Mouse (Mus musculus): ENCODE results near the gene Fdxr. TPM values are rescaled to one million over a fixed set of nuclear protein-coding genes. Genes with fewer than 3 reads are reported as not detected.

Gene Fdxr
- total RNA-seq, 1 experiment from 2014 or later = 13.0 TPM

- ATAC-seq (ENCODE audit: extremely low read depth, insufficient number of reproducible peaks, low FRiP score, poor library complexity, severe bottlenecking) = no peak
Observed at GRCm38 (mm10) chr11:115291503-115291902, 14.7 kb upstream of the Fdxr start.

GRCm38 (mm10) chr11:115290919-115291318 lies 14.1 kb upstream of the Fdxr start:
- ATAC-seq (ENCODE audit: extremely low read depth, insufficient number of reproducible peaks, low FRiP score, poor library complexity, severe bottlenecking) = no peak

- no peak for ATAC-seq (ENCODE audit: extremely low read depth, insufficient number of reproducible peaks, low FRiP score, poor library complexity, severe bottlenecking)
Observed at GRCm38 (mm10) chr11:115290314-115290713, 13.5 kb upstream of the Fdxr start.

DNA sequence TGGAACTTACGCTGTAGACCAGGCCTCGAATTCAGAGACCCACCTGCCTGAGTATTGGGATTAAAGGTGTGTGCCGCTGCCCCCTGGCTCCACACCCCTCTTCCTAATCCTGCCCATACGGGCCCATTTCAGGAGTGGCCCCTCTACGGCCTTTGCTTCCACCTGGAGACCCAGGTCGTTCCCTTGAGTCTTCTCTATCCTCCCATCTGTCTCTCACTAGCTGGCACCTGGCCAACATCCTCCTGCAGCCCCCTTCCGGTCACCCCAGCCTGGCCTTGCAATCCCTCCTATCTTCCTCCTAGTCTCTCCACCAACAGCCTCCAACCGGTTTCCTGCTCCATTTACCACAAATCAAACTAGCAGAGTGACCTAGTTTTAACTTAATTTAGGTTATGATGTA lies 13.0 kb upstream of the Fdxr start:
- no peak for ATAC-seq (ENCODE audit: extremely low read depth, insufficient number of reproducible peaks, low FRiP score, poor library complexity, severe bottlenecking)

GRCm38 (mm10) chr11:115288305-115288704 lies 11.5 kb upstream of the Fdxr start:
- no peak for ATAC-seq (ENCODE audit: extremely low read depth, insufficient number of reproducible peaks, low FRiP score, poor library complexity, severe bottlenecking)

GRCm38 (mm10) chr11:115287386-115287785 lies 10.5 kb upstream of the Fdxr start:
- no peak for ATAC-seq (ENCODE audit: extremely low read depth, insufficient number of reproducible peaks, low FRiP score, poor library complexity, severe bottlenecking)

DNA sequence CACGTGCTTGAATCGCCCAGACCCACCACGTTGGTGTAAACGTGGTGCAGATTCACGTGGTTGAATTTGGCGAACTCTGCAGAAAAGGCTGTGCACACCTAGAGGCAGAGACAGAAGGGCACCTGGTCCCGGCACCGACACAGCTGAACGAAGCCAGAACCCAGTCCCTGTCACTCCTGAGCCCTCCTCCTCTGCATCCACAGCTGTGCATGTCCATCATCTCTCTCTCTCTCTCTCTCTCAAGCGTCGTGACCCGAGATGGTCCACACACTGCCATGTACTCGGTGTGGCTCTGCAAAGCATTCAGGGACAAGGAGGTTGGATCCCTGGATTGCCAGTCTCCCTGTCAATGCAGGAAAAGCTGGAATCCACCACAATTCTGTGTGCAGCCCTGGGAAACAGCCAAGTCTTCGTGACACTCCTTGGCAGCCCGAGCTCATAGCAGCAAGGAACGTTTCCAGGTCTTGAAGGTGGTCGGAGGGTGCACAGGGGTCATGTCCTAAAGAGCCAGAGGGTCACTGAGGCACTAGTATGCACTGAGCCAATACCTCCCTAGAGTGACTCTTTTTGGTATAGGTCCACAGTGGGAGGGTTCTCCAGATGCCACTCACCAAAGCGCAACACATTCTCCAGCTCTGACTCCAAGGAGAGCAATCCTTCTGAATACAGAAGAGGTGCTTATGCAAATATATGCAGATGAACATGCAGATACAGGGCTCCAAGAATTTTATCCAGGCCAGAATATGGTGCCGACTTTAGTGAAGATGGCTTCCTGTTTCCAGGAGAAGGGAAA lies 9.5 kb upstream of the Fdxr start:
- ATAC-seq (ENCODE audit: extremely low read depth, insufficient number of reproducible peaks, low FRiP score, poor library complexity, severe bottlenecking) = no peak

DNA sequence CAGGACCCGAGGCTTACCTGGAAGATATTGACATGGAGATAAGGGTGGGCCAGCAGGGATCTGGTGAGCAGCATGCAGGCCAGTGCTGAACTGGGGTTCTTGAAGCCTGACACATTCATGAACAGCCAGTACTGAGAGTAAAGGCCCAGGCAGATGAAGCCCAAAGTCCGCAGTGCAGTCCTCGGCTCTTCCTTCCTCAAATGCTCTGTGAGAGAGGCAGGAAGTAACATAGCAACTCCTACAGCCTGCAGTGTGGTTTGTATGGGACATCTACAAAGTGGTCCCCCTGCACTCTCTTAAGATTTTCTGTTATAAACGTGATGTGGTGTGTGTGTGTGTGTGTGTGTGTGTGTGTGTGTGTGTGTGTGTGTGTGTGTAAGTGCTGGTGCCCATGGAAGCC lies 8.4 kb upstream of the Fdxr start:
- no peak for ATAC-seq (ENCODE audit: extremely low read depth, insufficient number of reproducible peaks, low FRiP score, poor library complexity, severe bottlenecking)

- no peak for ATAC-seq (ENCODE audit: extremely low read depth, insufficient number of reproducible peaks, low FRiP score, poor library complexity, severe bottlenecking)
Observed at GRCm38 (mm10) chr11:115283891-115284620, 7.2 kb upstream of the Fdxr start.

DNA sequence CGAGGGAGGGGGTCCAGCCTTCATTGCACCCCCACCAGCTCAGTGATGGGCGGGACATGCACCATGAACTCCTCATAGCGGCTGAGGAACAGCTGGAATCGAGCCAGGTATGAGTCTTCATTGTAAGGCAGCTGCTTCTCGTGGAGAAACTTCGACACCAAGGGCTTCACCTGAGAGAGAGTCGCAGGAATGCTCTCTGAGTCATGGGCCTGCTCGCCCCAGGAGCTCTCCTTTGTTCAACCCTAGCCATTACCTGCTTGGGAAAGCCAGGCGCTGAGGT lies 6.6 kb upstream of the Fdxr start:
- ATAC-seq (ENCODE audit: extremely low read depth, insufficient number of reproducible peaks, low FRiP score, poor library complexity, severe bottlenecking) = no peak

GRCm38 (mm10) chr11:115282723-115283485 lies 6.1 kb upstream of the Fdxr start:
- ATAC-seq (ENCODE audit: extremely low read depth, insufficient number of reproducible peaks, low FRiP score, poor library complexity, severe bottlenecking) = no peak

DNA sequence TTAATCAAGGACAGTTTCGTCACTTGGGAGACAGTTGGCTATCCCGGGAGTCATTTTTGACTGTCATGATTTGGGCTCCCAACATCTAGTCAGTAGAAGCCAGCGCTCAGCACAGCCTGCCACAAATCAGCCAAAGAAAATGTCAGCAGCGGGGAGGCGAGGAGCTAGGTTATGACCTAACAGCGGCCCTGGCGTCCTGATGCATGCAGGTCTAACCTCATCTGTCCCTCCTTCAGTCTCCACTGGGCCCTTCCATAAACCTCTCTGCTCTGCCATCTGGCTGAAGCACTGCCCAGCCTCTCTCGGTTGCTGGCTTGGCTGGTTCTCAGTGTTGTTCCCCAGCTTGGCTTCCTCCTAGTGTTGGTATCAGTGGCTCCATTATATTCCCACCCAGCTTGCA lies 5.4 kb upstream of the Fdxr start:
- no peak for ATAC-seq (ENCODE audit: extremely low read depth, insufficient number of reproducible peaks, low FRiP score, poor library complexity, severe bottlenecking)

DNA sequence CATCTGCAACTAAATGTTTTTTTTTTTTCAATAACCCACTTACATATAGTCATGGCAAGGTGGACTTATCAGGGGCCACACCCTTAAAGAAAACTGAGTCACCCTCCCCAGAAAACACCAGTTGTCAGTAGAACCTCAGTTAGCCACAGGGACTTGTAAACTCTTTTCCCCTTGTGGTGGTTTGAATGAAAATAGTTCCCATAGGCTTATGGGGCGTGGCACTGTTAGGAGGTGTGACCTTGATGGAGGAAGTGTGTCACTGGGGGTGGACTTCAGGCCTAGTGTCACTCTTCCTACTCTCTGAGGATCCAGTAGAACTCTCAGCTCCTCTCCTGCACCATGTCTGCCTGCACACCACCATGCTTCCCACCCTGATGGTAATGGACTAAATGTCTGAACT lies 2.9 kb upstream of the Fdxr start:
- no peak for ATAC-seq (ENCODE audit: extremely low read depth, insufficient number of reproducible peaks, low FRiP score, poor library complexity, severe bottlenecking)

DNA sequence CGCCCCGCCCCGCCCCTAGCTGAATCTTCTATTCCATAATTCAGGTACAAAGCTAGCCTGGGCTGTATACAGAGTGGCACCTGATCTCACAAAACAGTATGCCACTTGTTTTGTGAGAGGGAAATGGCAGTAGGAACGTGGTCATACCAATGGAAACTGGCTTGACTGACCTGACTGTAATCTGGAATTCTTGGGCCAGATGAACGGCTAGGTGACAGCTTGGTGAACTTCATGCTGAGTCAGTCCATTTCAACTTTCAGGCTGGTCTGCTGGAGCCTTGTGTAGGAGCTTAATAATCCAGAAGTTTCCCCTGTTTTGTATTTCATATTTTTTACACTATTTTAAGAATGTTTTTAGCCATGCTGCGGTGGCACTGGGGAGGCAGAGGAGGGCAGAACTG lies 1.3 kb upstream of the Fdxr start:
- ATAC-seq (ENCODE audit: extremely low read depth, insufficient number of reproducible peaks, low FRiP score, poor library complexity, severe bottlenecking) = no peak

DNA sequence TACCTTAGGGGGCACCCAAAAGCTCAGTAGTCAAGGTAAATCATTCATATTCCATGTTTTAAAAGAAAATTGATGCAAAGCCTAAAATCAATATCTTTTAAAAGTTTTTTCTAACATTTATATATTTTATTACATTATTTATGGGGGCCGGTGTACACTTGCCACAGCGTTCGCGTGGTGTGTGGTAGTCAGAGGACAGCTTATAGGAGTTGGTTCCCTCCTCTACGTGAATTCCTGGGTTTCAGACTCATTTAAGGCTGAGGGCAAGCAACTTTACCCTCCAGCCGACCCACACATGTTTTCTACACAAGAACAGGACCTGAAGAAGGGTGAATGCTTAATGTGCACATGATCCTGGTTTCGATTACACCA lies 740 bp upstream of the Fdxr start:
- ATAC-seq (ENCODE audit: extremely low read depth, insufficient number of reproducible peaks, low FRiP score, poor library complexity, severe bottlenecking) = no peak

- ATAC-seq (ENCODE audit: extremely low read depth, insufficient number of reproducible peaks, low FRiP score, poor library complexity, severe bottlenecking) = no peak
Observed at GRCm38 (mm10) chr11:115275954-115276353, 896 bp downstream of the Fdxr start.

DNA sequence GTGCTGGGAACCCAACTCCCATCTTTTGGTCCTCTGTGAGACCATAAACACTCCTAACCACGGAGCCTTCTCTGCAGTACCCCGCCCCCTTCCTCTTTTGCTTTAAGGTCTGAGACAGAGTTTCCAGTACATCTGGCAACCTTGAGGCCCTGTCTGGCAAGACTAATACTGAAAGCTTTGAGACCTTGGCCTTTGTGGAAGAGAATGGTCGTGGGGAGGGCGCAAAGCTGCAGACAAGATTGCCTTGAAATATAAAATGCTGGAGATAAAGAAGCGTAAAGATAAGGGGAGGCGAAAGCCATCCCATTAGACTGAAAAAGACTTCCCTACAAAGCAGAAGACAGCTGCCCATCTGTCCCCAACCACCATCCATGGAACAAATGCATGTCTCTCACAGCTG lies 1.3 kb downstream of the Fdxr start:
- ATAC-seq (ENCODE audit: extremely low read depth, insufficient number of reproducible peaks, low FRiP score, poor library complexity, severe bottlenecking) = no peak

- no peak for ATAC-seq (ENCODE audit: extremely low read depth, insufficient number of reproducible peaks, low FRiP score, poor library complexity, severe bottlenecking)
Observed at GRCm38 (mm10) chr11:115274771-115275170, 2.1 kb downstream of the Fdxr start.

DNA sequence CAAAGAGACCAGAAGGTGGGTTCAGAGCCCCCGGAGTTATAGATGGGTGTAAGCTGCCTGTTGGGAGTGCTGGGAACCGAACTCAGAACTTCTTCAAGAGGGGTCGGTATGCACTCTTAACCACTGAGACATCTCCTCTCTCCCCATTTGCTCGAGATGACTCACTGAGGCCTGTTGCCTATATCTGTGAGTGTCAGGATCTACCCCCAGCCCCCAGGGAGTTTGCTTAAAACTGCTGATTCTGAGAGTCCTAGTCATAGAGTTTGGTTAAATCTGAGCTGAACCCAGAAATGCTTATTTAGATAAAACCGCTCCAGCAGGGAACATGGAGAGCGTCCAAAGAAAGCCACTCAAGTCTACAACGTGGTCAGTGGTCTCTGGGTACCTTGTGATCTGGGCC lies 2.7 kb downstream of the Fdxr start:
- no peak for ATAC-seq (ENCODE audit: extremely low read depth, insufficient number of reproducible peaks, low FRiP score, poor library complexity, severe bottlenecking)

DNA sequence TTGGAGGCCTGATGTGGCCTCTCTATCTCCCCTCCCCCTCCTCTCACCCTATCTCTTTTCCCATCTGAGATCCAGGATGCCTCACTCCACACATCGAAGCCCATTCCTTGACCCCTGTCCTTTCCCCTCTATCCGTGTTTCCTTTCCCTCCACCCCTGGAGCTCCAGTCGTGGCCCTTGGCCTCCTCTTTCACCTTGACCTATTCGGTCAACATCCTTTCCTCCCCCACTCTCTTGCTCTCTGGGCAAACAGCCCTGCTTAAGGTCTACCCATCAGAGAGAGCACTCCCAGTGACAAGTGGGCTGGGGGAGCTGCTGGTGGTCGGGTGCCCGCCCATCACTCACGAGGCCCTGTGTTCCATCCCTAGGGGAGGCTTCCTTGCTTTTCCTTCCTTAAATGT lies 3.1 kb downstream of the Fdxr start:
- no peak for ATAC-seq (ENCODE audit: extremely low read depth, insufficient number of reproducible peaks, low FRiP score, poor library complexity, severe bottlenecking)
